Mouse (Mus musculus): ENCODE results near the gene Tmod1. TPM values are rescaled to one million over a fixed set of nuclear protein-coding genes. Genes with fewer than 3 reads are reported as not detected.

Gene Tmod1
- polyA plus RNA-seq, 1 experiment from 2014 or later: 1.9 TPM

DNA sequence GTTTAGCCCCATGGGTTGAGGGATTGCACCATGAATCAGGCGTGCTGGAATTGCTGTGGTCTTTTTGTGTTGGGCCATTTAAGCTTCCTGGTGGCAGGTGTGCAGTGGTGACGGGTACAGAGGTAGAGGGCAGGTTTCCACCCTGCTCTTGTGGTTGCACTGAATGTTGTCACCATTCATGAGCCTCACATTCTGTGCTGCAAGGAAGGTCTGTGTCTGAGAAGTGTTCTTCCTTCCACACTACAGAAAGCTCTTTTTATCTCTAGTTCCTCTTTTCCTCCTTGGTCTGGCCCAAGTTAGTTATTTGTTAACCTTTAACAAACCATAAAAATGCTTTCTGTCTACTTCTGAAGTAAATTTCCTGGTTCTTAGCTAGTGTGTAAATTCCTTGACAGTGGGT lies 125.3 kb downstream of the Tmod1 start:
- no peak for ATAC-seq (ENCODE audit: low FRiP score, low read depth)
- peaks cover 95% of the 10 kb centered on the region for H3K36me3 ChIP-seq

More for the DNA sequence above, 125.3 kb downstream of the Tmod1 start:
- Histone ChIP-seq H3K4me3 (no peak overlapping the region), H3K4me1 (replicated peaks) (no peaks in the 10 kb centered on the region), H3K4me2 (no peak overlapping the region), H3K27ac (replicated peaks) (no peak overlapping the region), H3K9ac (no peak overlapping the region), H3K9me3 (no peaks in the 10 kb centered on the region), H3K27me3 (no peaks in the 10 kb centered on the region)
- 86% methylated on average over 2 of the region's 2 CpGs for WGBS

Other genes starting within 250 kb of the Tmod1 start
- gene Aldh1b1, start 239.9 kb upstream of the Tmod1 start, polyA plus RNA-seq (2015; fragmentation: Nextera tagmentation; extraction: Ambion mirVana): 17.9 and 19.9 TPM in 2 replicates
- 36.3 and 59.8 TPM in 2 replicates for gene Igfbpl1, start 212.0 kb upstream of the Tmod1 start, polyA plus RNA-seq (2015; fragmentation: Nextera tagmentation; extraction: Ambion mirVana)
- gene Stra6l, start 190.3 kb upstream of the Tmod1 start, polyA plus RNA-seq (2015; fragmentation: Nextera tagmentation; extraction: Ambion mirVana): 0.35 and 0.42 TPM in 2 replicates
- gene Ccdc180, start 148.6 kb upstream of the Tmod1 start, polyA plus RNA-seq (2015; fragmentation: Nextera tagmentation; extraction: Ambion mirVana): 0.34 and 0.49 TPM in 2 replicates
- 28.6 and 30.0 TPM in 2 replicates for gene Tdrd7, start 73.6 kb upstream of the Tmod1 start, polyA plus RNA-seq (2015; fragmentation: Nextera tagmentation; extraction: Ambion mirVana)
- 71.5 and 73.4 TPM in 2 replicates for gene Ncbp1, start 99.7 kb downstream of the Tmod1 start, polyA plus RNA-seq (2015; fragmentation: Nextera tagmentation; extraction: Ambion mirVana)
- 33.4 and 34.0 TPM in 2 replicates for gene Tstd2, start 99.8 kb downstream of the Tmod1 start, polyA plus RNA-seq (2015; fragmentation: Nextera tagmentation; extraction: Ambion mirVana)
- gene Xpa, start 157.4 kb downstream of the Tmod1 start, polyA plus RNA-seq (2015; fragmentation: Nextera tagmentation; extraction: Ambion mirVana): 30.4 and 30.7 TPM in 2 replicates

All from hindbrain, embryonic 15.5 days (tissue).